Mouse (Mus musculus) liver, embryonic 14.5 days (tissue): ENCODE measurements around the gene Apbb1ip.

ENCODE experiments used
- CTCF ChIP-seq: IDR thresholded peaks from 2 replicates; pipeline ENCODE4 v1.5.1; 2016; ENCODE audit warnings: antibody characterized with exemption, low read depth, control low read depth
- EP300 ChIP-seq: IDR thresholded peaks from 2 replicates; pipeline ENCODE4 v1.6.1; 2016; ENCODE audit warnings: antibody characterized with exemption, low read depth

GRCm38 (mm10) chr2:22760452-22760851 is 13.4 kb upstream of the Apbb1ip start:
- TF ChIP-seq CTCF (no peak), EP300 (no peak)
